Mouse (Mus musculus) gastrocnemius, postnatal 36 days (tissue): ENCODE measurements around the gene Nmu. TPM values are rescaled to one million over a fixed set of nuclear protein-coding genes. Genes with fewer than 3 reads are reported as not detected.
A peak's percentile ranks its signal among the peaks of the same experiment; 100 is the strongest.

Experiments
- DNase-seq, 2 experiments: peaks; one replicate each; pipeline ENCODE4 v3.0.0; 2022
- intact Hi-C: fragments of 180-260 bp; cut with DNase I; formaldehyde crosslinking; loops from one replicate; pipeline ENCODE4 v1.15.1; 2025
- total RNA-seq, 2 experiments: library from RNA; stranded (reverse); gene quantifications; 2 replicates each; pipeline ENCODE4 v1.2.3; 2021

Nmu gene
- total RNA-seq, 2 experiments from 2014 or later = not detected

DNA sequence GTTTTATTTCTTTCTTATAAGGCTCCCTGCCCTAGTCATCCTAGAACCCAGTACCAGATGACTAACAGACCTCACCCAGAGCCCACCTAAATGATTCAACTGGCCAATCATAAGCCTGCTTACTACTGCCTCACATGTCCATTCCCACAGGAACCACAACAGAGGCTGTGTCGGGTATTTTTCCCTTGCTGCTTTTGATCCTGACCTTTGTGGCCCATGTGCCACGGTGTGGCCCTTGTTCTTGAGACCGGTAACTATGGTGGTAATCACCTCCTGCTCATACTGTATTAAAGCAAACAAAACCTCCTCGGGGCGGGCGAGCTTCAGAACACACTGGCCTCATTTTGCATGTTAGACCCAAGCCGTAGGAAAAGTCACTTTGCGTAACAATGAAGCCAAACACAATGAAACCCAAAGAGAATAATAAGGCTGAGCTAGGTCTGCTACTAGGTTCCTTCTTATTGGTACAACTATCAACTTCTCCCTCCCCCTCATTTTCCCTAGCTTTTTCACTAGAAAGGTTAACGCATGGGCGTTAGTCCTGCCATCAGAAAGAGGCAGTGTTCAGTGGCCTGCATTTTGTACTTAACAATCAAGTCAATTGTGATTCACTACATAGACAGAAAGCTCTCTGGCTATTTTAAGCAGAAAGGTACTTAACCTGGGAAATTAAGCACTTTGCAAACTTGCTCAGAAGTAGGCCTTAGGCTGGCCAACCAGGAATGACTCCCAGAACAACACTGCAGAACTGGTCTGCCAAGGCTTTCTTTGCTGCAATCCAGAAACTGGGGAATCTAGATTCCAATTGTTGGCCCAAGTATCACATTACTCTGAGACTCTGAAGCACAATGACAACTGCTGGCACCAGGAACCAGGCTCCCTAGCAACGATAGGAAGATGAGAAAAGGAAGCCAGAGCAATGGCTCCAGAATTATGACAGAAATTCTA lies 42.1 kb downstream of the Nmu start:
- intact Hi-C loops = no loop called here

DNA sequence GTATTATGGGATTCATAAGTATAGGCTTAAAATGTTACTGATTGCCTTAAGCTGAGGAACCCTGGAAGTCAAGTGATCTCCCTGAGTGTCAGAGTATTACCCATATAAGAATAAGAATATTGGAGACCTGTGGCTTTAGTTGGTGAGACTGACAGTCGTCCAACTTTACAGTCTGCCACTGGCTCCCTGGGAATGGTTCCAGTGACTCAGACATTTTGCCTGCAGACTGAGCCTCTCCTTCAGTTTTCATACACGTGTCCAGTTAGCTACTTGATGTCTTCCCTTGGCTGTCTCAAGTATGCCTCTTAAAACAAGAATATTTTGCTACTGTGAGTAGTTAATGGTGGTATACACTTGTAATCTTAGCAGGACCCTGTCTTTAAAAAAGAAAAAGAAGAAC lies 55.4 kb downstream of the Nmu start:
- intact Hi-C loops = loop anchor here (10.0 kb wide), 2 partner anchors 107 to 227 kb away; no protein-coding TSS in a partner anchor

More for the DNA sequence above, 42.1 kb downstream of the Nmu start:
- DNase-seq = no peak

DNA sequence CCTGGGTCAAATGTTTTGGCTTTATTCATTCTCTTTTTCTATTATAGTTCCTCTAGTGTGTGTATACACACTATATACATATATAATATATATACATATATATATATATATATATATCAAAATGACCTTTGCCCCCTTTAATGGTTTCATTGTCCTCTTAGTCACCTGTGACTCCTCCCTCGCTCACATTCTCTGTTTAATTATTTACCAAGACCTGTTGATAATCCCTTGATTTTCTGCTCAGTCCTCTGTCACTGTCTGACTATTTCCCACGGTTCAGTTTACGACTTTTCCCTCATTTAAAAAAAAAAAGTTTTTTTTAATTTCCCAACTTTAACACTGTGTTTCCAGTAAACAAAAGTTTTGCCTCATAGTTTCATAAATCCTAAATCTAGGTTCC lies 57.3 kb downstream of the Nmu start:
- intact Hi-C loops = loop anchor here (10.0 kb wide), 2 partner anchors 109 to 229 kb away; no protein-coding TSS in a partner anchor
- DNase-seq = no peak

More for the DNA sequence above, 55.4 kb downstream of the Nmu start:
- DNase-seq = no peak

DNA sequence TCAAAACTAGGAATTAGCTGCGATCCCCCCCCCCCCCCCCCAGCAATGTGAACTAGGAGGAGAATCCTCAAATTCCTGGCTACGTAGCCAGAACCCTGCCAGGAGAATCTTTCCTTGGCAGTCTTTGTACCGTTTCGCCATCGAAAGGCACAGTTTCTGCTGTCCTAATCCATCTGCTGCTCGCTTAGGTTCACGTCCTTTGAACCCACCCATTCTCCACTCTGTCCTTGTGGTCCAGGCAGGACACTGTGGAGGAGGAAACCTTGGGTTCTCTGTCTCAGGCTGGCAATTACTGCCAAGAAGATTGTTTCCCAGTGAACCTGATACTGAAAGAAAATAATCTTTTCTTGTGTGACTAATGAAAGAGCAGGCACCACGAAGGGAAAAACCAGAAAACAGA lies 58.0 kb downstream of the Nmu start:
- intact Hi-C loops = loop anchor here (10.0 kb wide), 2 partner anchors 109 to 229 kb away; no protein-coding TSS in a partner anchor

DNA sequence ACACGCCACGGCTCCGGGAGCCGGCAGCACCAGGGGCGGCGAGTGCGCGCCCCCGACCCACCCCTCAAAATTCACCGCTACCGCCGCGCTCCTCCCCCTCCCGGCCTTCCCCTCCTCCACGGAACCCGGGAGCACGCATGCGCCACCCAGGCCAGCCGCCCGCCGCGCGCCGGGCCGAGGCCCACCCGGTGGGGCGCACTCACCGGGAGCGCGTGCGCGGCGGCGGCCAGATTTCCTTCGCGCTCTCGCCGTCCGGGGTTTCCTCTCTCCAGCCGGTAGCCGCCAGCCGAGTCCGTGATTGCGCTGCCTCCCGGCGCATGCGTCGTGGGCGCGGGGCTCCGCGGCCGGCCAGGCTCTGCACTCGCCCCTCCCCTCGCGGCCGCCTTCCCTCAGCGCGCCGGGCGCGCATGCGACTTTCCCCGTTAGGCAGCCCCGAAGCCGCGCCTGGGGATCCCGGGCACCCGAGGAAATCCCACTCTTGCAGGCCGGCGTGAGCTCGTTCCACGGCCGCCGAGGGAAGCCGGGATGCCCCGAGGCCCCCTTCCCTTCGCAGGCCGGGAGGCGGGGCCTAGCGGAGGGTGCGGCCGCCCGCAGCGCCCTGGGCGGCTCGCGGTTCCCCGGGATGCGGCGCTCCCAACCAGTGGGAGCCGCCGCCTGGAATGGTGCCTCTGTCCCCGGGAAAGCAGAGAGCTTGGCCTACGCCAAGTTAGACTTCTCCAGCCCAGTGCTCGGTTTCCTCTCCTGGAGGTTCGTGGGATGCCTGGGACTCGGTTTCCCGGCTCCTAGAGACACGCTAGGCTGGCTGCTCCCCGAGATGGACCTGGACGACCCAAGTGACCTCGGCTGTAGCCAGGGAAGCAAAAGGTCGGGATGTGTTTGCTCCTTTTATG lies 58.9 kb downstream of the Nmu start, which contains the start of gene Clock:
TSS of gene Clock (minus strand) at position 341 of the 890 bp plus-strand sequence.
- peak; percentile 88 for DNase-seq
- intact Hi-C loops = loop anchor here (10.0 kb wide), 2 partner anchors 110 to 230 kb away; no protein-coding TSS in a partner anchor

More for the DNA sequence above, 58.0 kb downstream of the Nmu start:
- no peak for DNase-seq

DNA sequence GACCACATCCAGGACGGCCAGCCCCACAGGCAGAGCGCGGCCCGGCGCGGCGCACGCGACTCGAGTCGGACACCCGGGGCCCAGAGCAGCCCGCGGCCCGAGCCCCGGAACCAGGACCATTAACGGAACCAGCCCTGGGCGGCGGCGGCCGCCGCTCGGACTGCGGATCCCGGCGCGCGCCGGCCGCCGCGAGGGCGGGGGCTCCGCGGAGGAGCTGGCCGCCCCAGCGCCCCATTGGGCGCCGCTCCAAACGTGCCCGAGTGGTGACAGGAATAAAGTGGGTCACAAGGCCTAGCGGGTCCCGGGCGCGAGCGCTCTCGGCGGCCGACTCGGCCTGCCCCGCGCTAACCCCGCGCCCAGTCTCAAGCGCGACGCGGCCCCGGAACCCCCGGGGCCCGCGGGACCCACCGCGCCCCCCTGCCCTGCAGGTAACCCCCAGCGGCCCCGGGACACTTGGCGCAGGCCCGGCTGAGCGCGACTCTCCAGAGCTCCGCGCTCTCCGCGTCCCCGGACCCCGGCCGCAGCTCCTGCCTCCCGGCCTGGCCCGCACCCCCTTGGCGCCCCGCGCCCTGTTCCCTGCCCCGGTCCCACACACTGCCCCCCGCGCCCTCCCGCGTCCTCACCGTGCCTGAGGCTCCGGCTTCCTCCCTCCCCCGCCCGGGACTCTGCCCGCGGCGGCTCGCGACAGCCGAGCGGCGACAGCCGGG lies 59.7 kb downstream of the Nmu start:
- DNase-seq = peak; percentile 72 to 77
- intact Hi-C loops = loop anchor here (10.0 kb wide), 2 partner anchors 111 to 231 kb away; no protein-coding TSS in a partner anchor

DNA sequence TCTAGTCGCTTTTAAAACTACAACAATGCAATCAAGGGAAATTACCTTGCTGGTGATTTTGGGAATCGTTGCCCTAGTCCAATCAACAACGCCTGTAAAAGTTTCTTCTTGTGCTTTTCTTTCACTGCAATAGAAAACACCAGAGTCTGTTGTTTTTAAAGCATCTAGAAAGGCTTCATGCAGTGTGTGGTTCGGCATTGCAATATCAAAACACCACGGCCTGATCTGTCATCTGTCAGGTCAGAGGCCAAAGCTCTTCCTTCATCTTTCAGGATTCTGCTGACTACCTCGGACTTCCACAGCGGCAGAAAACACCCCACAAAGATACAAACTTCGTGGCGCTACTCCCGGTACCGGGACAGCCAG lies 60.2 kb downstream of the Nmu start:
- DNase-seq = no peak
- intact Hi-C loops = loop anchor here (10.0 kb wide), 2 partner anchors 111 to 231 kb away; no protein-coding TSS in a partner anchor

DNA sequence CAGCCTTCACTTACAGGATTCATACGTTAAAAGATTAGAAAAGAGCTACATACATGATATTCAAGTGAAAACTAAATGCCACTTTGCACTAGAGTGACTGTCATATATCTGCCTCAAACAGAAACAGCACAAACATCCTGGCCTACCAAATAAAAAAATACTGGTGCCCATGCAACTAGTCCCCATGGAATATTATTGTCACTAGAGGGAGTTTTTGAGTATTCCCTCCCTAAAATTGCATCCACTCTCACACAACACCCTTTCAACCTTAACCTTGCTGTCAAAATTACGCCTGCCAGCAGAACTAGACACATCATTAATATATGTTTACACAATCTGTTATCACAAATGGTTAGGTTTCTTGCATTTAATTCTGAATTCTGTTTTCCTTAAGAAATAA lies 61.6 kb downstream of the Nmu start:
- no peak for DNase-seq
- intact Hi-C loops = loop anchor here (10.0 kb wide), 2 partner anchors 113 to 233 kb away; no protein-coding TSS in a partner anchor

DNA sequence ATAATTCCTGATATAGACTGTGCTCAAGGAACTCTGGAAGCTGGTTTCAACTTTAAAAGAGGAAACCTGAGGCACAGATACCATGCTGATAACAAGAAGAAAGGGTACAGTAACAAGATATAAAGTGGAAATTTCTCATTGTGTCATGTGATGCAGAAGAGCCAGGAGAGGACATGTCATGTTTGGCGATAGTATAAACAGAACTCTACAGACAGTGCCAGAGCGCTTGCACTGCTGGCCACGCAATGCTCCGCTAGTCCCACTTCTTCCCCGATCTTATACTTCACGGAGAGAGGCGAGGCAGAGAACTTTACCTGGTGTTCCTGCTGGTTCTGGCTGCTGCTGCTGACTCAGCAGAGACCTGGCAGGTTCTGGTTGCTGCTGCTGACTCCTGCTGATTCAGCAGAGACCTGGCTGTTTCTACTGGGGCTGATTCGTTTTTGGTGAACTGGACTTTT lies 74.3 kb downstream of the Nmu start:
- no peak for DNase-seq
- intact Hi-C loops = no loop called here

DNA sequence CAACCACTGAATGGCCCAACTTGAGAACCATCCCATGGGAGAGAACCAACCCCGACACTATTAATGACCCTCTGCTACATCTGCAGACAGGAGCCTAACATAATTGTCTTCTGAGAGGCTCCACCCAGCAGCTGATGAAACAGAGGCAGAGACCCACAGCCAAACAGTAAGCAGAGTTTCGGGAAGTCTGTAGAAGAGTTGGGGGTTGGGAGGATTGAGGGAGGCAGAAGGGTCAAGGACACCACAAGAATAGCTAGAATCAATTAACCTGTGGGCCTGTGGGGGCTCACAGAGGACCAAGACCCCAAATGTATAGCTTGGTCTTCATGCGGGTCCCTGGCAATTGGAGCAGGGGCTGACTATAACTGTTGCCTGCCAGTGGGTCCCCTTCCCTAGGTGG lies 75.3 kb downstream of the Nmu start:
- DNase-seq = no peak
- intact Hi-C loops = no loop called here

DNA sequence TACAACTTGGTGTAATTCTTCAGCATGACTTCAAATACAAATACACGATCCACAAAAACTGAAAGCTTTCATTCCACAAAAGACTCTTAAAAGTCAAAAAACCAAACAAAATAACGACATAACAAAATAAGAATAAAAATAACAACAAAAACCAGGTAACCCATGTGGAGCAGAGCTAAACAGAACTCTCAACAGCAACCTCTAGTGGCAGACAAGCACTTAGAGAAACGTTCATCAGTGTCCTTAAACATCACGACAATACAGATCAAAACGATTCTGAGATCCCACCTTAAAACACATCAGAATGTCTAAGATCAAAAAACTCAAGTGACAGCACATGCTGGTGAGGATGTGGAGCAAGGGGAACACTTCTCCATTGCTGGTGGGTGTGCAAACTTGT lies 76.5 kb downstream of the Nmu start:
- intact Hi-C loops = no loop called here
- no peak for DNase-seq

DNA sequence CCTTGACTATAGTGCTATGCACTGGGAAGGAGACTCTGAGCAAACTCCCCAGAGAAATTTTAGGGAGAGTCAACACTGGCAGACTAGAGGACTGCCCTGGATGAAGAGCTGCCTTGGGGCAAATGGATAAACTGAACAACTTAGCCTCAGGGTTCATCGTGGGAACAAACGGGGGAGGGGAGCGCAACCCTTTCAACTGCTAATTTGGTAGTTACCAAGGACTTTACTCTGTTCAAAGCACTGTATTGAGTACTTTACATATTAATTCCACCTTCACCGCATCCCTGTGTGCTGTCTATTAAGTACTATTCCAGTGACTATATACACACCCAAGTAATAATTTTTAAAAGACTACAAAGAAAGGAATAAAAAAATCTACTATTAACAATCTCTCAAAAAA lies 77.9 kb downstream of the Nmu start:
- no peak for DNase-seq
- intact Hi-C loops = no loop called here

DNA sequence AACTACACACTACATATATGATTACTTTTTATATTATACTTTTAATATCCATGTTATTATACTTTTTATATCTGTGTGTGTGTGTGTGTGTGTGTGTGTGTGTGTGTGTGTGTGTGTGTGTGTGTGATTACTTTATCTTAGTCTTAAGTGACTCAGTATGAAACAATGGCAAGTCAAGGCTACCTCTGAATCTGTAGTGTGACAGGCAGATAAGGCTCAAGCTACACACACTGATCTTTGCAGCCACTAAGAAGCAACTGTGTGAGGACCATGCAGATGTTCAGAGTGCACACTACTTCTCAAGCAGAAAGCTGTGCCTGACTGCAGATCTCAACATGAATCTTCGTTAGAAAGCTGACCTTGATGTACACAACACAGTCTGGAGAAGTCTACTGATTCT lies 79.7 kb downstream of the Nmu start:
- intact Hi-C loops = no loop called here
- DNase-seq = no peak

Other genes with a start within 250 kb of the Nmu start
- 1 to 10 TPM; 3.0 to 3.5 TPM for gene Srd5a3, start 223.5 kb downstream of the Nmu start, total RNA-seq
- 10 to 100 TPM; 13.8 to 17.0 TPM for gene Tmem165, start 179.9 kb downstream of the Nmu start, total RNA-seq
- 10 to 100 TPM; 14.8 to 15.1 TPM for gene Clock, start 59.0 kb downstream of the Nmu start, total RNA-seq
- gene Pdcl2, start 32.6 kb downstream of the Nmu start, total RNA-seq = not detected
- not detected for gene Gm7271, start 120.3 kb upstream of the Nmu start, total RNA-seq
- 10 to 100 TPM in 1 of 2 experiments, 1 to 10 TPM in 1; 9.9 to 10.4 TPM for gene Exoc1, start 165.5 kb upstream of the Nmu start, total RNA-seq
- 1 to 10 TPM in 1 of 2 experiments, under 1 TPM in 1; 0.86 to 1.0 TPM for gene Cep135, start 224.9 kb upstream of the Nmu start, total RNA-seq